Mouse (Mus musculus) liver, adult 2 months (tissue): ENCODE data around the gene Mrgprh.

Experiments used
- CTCF ChIP-seq: fragments of 200-500 bp; IDR thresholded peaks from 2 replicates; pipeline ENCODE4 v1.5.1; 2011; ENCODE audit warnings: low read depth, low read length, control low read depth
- POLR2A ChIP-seq: fragments of 200-500 bp; IDR thresholded peaks from 2 replicates; pipeline ENCODE4 v1.6.1; 2011; ENCODE audit warnings: low read length, control low read depth; ENCODE audit not compliant: insufficient read depth; ENCODE audit errors: extremely low read depth

- no peak for TF ChIP-seq CTCF
- TF ChIP-seq POLR2A, result no peak
These were observed 40.1 kb upstream of the Mrgprh start for GRCm38 (mm10) chr17:12835738-12836137.
